Mouse (Mus musculus) adrenal gland, adult 2 months (tissue): ENCODE measurements at regions not wholly inside any gene's neighbourhood (a gene's known extent, or its start where the extent isn't known, plus 50 kb on each side); places are given as distances from the start of the nearest gene placed in this dataset.

Experiments used
- DNase-seq: peaks from one replicate; pipeline ENCODE4 v3.0.0; 2021

DNA sequence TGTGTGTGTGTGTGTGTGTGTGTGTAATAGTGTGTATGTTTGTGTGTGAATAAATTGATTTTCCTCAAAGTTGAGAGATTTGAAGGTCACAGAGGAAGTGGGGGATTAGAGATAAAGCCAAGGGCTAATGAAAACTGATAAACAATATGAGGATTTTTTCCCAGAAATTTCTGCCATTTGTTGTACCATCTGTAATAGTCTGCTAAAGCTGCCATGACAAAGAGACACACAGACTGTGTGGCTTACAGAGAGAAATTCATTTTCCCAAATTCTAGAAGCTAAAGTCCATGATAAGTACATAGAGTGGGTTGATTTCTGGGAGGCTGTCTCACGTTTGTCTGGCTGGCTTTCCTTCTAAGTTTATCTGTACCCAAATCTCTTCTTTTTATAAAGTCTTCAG, 259.6 kb downstream of the Ndufa4 start:
- DNase-seq = no peak

GRCm38 (mm10) chr6:11613331-11613730, 294.0 kb downstream of the Ndufa4 start:
- peak; percentile 81 for DNase-seq

GRCm38 (mm10) chr6:11608214-11608613, 299.1 kb downstream of the Ndufa4 start:
- no peak for DNase-seq

DNA sequence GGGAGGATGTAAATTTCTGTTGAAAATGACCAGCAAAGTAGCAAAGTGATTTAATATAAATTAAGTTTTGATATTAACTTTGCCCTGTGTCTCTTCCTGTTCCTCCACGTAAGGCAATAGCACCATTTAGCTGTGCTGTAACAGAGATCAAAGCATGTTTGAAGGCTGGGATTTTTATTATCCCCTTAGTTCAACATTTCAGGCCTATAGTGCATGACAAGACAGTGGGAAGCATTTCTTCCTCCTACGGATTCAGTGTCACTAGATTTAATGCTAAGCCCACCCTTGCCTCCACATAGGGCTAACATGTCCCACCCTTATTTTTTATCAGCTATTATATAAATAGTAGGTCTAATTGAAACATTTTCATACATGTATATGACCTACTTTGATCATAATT, 299.6 kb downstream of the Ndufa4 start:
- no peak for DNase-seq

GRCm38 (mm10) chr6:11606055-11606454, 301.2 kb downstream of the Ndufa4 start:
- no peak for DNase-seq

DNA sequence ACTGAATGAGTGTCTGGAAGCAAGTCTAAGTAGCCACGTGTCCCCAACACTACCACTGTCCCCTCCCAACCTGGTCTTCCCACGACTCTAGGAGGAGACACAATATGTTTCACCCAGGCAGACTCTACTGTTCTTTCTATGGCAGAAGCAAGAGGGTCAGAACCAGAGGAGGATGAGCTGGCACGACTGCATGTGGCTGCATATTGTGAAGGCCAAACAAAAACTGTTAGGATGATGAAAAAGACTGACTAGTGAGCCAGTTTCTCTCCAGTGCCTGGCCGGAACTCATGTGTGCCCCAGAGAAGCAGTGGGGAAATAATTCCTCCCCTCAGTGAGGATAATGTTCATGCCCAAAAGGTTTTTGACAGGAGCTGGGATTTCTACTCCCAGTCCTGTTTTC, 301.8 kb downstream of the Ndufa4 start:
- DNase-seq = peak; percentile 51

DNA sequence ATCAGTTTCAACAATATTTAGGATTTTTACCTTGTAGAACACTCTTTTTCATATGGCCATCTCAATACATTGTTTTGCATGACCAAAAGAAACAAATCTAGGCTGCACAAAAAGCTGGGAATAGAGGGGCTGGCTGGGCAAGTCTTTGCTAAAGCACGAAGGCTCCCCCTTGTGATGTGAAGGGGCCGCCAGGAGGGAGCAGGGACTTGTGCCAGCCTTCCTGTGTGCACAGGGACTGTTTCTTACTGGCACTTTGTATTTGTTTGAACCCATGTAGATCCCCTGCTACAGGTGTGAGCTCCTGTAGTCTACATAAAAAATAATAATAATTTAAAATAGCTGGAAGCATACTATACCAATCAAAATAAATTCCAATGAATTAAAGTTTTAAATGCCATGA, 312.4 kb downstream of the Ndufa4 start:
- DNase-seq = peak; percentile 52

DNA sequence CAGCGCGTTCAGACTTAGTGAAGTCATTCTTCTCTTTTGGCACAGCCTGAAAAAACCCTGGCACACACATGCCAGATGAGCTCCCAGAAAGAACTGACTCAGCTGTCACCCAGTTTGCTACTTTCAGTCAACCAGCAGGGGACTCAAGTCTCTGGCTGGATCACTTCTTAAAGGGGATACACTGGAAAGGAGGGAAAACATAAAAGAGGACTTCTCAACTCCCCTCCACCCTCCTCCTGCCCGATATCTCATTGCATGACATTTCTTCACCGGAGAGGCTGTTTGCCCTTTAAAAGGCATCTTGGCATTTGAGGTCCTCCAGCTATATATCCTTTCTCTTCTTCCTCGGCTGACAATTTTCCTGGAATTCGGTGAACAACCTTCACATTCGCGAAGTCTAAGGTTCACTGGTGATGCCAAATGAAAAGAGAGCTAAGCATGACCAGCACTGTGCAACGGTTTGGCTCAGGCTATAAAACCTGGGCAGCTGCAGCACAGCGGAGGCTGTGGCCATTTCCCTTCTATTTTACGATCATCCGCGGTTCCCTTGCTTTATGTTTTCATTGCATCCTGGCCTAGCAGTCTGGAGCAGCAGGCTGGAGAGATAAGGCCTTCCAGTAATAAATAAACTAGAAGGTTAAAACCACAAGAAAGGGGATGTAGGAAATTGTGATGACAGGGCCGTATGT, 313.6 kb downstream of the Ndufa4 start:
- DNase-seq = peak; percentile 69

GRCm38 (mm10) chr6:11576091-11576490, 331.2 kb downstream of the Ndufa4 start:
- no peak for DNase-seq

- DNase-seq = no peak
Observed at GRCm38 (mm10) chr6:11565246-11565645, 342.1 kb downstream of the Ndufa4 start.

DNA sequence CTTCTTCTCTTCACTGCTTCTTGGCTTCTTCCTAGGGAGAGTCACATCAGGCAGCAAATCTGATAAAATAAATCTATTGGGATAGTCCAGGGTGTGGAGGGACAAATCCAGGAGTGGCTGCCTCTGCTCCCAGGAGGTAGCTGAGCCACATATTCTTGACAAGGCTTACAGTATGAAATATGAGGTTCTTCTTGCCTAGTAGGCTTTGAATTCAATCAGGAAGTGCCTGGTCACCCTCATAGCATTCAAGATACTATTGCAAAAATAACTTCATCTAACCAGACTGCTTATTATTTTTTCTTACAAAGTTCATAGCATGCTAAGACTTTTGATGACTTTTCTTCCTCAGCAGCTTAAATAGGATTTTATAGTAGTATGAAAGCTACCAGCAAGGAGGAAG, 356.8 kb downstream of the Ndufa4 start:
- DNase-seq = no peak

GRCm38 (mm10) chr6:11547318-11547717, 360.0 kb downstream of the Ndufa4 start:
- DNase-seq = no peak

- DNase-seq = peak; percentile 9
Observed at GRCm38 (mm10) chr6:11534930-11535880, 372.1 kb downstream of the Ndufa4 start.

- DNase-seq = no peak
Observed at GRCm38 (mm10) chr6:11503136-11503535, 404.2 kb downstream of the Ndufa4 start.

- no peak for DNase-seq
Observed at GRCm38 (mm10) chr6:11494427-11494826, 412.9 kb downstream of the Ndufa4 start.

DNA sequence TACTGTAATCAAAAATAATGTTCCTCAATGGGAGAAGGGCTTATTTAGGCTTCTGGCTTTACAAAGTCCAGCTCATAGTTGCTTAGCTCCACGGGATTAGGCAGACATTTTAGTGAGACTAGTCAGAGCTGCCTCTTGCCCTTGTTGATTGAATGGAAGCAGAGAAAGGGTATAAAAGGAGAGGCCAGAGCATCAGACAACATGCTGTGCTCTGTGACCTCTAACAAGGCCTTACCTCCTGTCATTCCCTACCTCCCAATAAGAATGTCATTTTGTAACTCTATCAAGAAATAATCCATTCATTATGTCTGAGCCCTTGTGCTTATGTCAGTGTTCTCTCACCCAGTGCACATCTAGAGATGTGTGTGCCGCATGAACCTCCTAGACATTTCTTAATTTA, 430.3 kb downstream of the Ndufa4 start:
- DNase-seq = no peak
